Mouse (Mus musculus) inflammation-experienced regulatory T-cells, adult 6 months (primary cell): ENCODE results near the gene Reck. TPM values are rescaled to one million over a fixed set of nuclear protein-coding genes. Genes with fewer than 3 reads are reported as not detected.

Experiments used
- ATAC-seq: one replicate; pipeline ENCODE4 v1.8.0; 2017
- polyA plus RNA-seq, 3 experiments: library from polyadenylated mRNA; unstranded; fragments of 100-300 nt; shearing (Covaris generic); gene quantifications; one replicate each; pipeline ENCODE4 v1.2.1; 2017

Reck gene
- 1 to 10 TPM; 3.6 to 6.3 (median 5.3) TPM for polyA plus RNA-seq

- ATAC-seq = peak; percentile 86
Measured at GRCm38 (mm10) chr4:43875160-43875918, at the start of gene Reck. TSS of gene Reck (plus strand) at chr4:43875530.

GRCm38 (mm10) chr4:43828806-43829205 lies 46.5 kb upstream of the Reck start:
- ATAC-seq = no peak

DNA sequence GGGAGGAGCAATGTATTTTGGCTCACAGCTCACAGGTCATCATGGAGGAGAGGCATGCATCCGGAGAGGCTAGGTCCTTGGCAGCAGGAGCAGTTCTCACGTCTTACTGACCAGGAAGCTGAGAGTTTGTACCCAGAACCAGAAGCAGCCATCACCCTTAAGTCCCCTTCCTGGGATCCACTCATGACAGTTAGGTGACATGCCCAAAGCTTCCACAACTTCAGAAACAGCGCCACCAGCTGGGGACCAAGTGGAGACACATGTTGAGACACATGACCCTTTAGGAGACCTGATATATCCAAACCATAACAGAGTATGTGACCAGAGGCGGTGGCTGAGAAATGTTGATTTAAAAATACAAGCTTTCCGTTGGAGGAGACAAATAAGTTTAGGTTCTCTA lies 43.3 kb upstream of the Reck start:
- no peak for ATAC-seq

GRCm38 (mm10) chr4:43833752-43834151 lies 41.6 kb upstream of the Reck start:
- ATAC-seq = no peak

GRCm38 (mm10) chr4:43834749-43835148 lies 40.6 kb upstream of the Reck start:
- peak; percentile 52 for ATAC-seq

DNA sequence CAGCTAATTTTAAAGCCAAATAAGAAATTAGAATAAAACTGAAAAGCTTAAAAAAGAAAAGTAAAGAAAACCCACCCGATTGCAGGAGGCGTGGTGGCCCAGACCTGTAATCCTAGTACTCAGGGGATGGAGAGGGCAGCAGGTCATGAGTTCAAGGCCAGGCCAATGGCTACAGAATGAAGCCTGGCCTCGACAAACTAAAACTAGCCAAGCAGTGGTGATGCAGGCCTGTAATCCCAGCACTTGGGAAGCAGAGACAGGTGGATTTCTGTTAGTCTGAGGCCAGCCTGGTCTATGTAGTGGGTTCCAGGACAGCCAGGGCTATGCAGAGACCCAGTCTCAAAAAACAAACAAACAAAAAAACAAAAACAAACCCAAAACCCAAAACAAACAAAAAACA lies 37.0 kb upstream of the Reck start:
- no peak for ATAC-seq

- ATAC-seq = no peak
Measured at GRCm38 (mm10) chr4:43840101-43840500, 35.2 kb upstream of the Reck start, which contains the start of gene Olfr157. TSS of gene Olfr157 (minus strand) at chr4:43840201.

- no peak for ATAC-seq
Measured at GRCm38 (mm10) chr4:43851265-43851664, 24.1 kb upstream of the Reck start, which contains the start of gene Olfr155. TSS of gene Olfr155 (plus strand) at chr4:43851565.

GRCm38 (mm10) chr4:43854101-43854500 lies 21.2 kb upstream of the Reck start:
- no peak for ATAC-seq

DNA sequence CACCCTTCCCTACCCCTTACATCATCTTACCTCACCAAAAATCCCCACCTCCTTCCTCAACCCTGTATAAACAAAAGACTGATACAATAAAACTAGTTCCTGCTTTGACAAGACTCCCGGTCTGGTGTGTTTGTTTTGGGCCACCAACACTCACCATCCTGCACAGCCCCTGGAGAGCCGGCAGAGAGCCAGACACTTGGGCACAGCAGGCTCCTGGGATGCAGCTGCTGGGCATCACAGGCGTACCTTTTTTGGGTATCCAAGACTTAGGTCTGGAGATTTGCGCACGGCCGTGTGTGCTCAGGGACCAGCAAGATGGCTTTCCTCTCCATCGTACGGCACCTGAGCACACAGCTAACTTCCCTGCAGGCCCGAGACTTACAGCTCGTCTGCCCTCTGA lies 15.4 kb upstream of the Reck start:
- no peak for ATAC-seq

DNA sequence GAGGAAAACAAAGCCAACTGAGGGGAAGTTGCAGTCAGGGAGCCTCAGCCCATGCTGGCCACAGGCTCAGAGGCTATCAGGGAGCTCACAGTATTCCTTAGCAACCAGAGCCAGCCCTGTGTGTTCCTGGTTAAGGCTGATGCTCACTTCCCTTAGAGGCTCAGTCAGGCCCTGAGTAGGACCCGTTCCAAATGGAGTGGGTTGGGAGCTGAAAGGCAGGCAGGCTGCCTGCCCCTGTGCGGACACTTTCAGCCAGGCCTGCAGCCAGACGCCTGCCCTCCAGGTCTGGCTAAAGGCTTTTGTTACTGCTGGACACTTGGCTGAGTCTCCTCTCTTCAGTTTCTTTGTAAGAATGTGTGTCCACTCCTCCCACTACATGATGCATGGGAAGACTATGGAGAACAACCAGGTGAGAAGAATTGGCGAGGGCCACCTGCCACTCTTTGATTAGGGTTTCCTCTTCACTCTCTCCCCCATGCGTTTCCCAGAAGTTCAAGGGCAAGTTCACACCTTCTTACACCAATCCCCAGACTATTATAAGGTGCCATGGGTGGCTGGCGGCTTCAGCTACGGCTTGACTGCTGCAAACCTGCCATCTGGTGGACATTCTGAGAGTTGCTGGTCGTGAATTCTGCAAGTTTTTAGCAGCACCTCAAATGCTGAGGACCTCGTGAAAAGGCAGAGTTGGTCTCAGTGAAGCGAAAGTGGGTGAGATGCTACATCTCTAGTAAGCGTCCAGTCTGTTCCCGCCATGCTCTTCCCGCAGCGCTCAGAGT lies 14.4 kb upstream of the Reck start:
- ATAC-seq = peak; percentile 60

DNA sequence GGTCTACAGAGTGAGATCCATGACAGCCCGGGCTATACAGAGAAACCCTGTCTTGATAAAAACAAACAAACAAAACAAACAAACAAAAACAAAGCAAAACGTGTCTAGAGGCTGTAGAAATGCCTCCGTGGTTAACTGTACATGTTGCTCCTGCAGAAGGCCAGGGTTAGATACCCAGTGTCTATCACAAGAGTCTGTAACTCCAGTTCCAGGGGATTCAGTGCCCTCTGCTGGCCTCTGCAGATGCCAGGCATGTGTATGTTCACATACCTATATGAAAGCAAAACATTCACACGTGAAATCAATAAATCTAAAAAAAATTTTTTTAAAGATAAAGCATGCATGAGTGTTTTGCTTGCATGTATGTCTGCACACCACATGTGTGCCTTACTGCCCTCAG lies 12.0 kb upstream of the Reck start:
- ATAC-seq = no peak

- no peak for ATAC-seq
Measured at GRCm38 (mm10) chr4:43869821-43870220, 5.5 kb upstream of the Reck start.

DNA sequence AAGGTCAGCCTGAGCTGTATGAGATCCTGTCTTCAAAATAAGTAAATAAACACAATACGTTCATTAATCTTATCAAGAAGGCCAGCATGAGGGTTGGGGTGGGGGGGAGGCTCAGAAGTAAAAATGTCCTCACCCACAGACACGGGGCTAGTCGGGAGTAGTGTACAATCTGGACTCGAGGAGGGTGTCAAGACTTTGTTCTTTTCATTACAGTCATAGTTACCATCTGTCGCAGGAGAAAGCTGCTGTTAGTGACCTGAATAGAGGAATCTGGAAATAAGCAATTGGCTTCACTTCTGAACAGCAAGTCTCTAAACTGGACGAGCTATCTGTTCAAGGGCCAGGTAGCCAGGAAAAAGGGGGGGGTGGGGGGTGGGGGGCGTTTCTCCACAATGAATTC lies 829 bp upstream of the Reck start:
- ATAC-seq = no peak

- peak; percentile 33 for ATAC-seq
Measured at GRCm38 (mm10) chr4:43875919-43876411, 635 bp downstream of the Reck start.

DNA sequence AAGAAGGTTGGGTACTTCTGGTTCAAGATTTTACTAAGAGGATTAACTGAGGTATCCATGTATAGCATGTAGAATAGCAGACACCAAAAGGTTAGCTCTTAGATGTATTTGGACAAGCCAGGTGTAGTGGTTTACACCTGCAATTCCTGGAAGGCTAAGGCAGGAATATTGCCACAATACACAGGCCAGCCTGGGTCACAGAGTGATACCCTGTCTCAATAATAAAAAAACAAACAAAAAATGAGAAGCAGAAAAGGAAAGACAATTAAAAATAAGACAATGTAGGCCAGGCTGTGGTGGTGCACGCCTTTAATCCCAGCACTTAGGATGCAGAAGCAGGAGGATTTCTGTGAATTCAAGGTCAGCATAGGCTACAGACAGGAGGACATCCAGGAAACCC lies 1.9 kb downstream of the Reck start:
- no peak for ATAC-seq

GRCm38 (mm10) chr4:43878121-43878776 lies 2.9 kb downstream of the Reck start:
- no peak for ATAC-seq

GRCm38 (mm10) chr4:43879566-43879965 lies 4.2 kb downstream of the Reck start:
- no peak for ATAC-seq

- no peak for ATAC-seq
Measured at GRCm38 (mm10) chr4:43884196-43884595, 8.9 kb downstream of the Reck start.

GRCm38 (mm10) chr4:43891247-43891646 lies 15.9 kb downstream of the Reck start:
- no peak for ATAC-seq

DNA sequence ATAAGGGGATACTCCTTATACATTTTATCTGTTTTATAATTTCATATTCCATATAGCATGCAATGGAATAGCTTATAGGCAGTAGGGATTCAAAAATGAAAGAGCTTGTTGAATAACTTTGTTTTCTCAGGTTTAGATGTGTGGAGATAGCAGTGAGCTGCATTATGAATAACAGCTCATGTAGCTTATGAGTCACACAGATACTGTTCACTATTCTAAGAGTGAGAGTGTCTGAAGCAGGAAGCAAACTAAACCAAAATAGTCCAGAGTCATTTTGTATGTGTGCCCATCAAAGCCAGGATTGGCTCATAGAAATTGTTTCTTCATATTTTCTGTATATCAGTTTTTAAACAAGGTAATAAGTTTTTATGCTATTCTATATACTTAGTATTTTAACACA lies 21.9 kb downstream of the Reck start:
- ATAC-seq = no peak

DNA sequence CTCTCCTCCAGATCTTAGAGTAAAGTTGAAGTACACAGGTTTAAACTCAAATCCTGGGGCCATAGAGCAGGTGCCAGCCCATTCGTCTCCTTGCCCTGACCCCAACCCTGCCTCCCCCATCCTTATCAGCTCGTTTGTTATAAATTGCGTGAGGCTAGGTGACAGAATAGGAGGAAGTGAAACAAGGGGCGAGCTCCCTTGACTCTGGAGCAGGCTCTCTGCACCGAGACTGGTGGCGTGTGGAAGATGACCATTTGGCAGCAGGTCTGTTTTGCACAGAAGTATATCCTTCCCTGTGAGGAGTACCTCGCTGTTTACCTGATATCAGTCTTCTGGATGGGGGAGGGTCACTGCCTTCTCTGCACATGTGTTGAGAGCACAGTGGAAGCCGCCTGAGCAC lies 23.9 kb downstream of the Reck start:
- no peak for ATAC-seq

- peak; percentile 79 for ATAC-seq
Measured at GRCm38 (mm10) chr4:43903690-43904089, 28.4 kb downstream of the Reck start.
